Mouse (Mus musculus): Measurements from ENCODE around the gene Msl1. TPM values are rescaled to one million over a fixed set of nuclear protein-coding genes. Genes with fewer than 3 reads are reported as not detected.
A peak's percentile ranks its signal among the peaks of the same experiment; 100 is the strongest.

The Msl1 gene
- total and polyA plus RNA-seq, 2 experiments from 2014 or later = 25.8 to 88.3 TPM

GRCm38 (mm10) chr11:98846016-98846415, 50.7 kb downstream of the Msl1 start:
- DNase-seq (ENCODE audit: low spot score) = no peak
- no peak overlapping the region for H3K4me2 ChIP-seq (ENCODE audit: low read depth, low read length, poor library complexity, severe bottlenecking)
- H3K9ac ChIP-seq (replicated peaks; ENCODE audit: low read length, poor library complexity, severe bottlenecking) = no peak overlapping the region
- H3K4me3 ChIP-seq (ENCODE audit: low read depth, low read length) = no peak overlapping the region
- TF ChIP-seq CTCF (IDR thresholded peaks at IDR 0.05) = peak; percentile 35
- peaks cover 7% of the 10 kb centered on the region; the same call in 1 of the 2 replicates for H3K4me1 ChIP-seq (ENCODE audit: insufficient read depth, low read length)
- peaks cover 23% of the 10 kb centered on the region for H3K36me3 ChIP-seq (ENCODE audit: insufficient read depth, low read length)
- no peaks in the 10 kb centered on the region for H3K9me3 ChIP-seq (ENCODE audit: low read length)
- H3K27me3 ChIP-seq (ENCODE audit: insufficient read depth, low read length) = no peaks in the 10 kb centered on the region
- 50% methylated on average over 13 of the region's 13 CpGs for WGBS
- ATAC-seq (ENCODE audit: low FRiP score) = peak; percentile 55
- H3K27ac ChIP-seq (ENCODE audit: low read depth, low read length) = no peak overlapping the region

- Histone ChIP-seq H3K9me3 (ENCODE audit: low read length) (no peaks in the 10 kb centered on the region), H3K4me1 (ENCODE audit: insufficient read depth, low read length) (peaks cover 7% of the 10 kb centered on the region; the same call in 1 of the 2 replicates), H3K36me3 (ENCODE audit: insufficient read depth, low read length) (peaks cover 26% of the 10 kb centered on the region), H3K4me3 (ENCODE audit: low read depth, low read length) (no peak overlapping the region), H3K9ac (replicated peaks; ENCODE audit: low read length, poor library complexity, severe bottlenecking) (no peak overlapping the region), H3K27me3 (ENCODE audit: insufficient read depth, low read length) (no peaks in the 10 kb centered on the region), H3K4me2 (ENCODE audit: low read depth, low read length, poor library complexity, severe bottlenecking) (no peak overlapping the region), H3K27ac (ENCODE audit: low read depth, low read length) (no peak overlapping the region)
- TF ChIP-seq CTCF (IDR thresholded peaks at IDR 0.05) = no peak
- WGBS = 76% methylated on average over 19 of the region's 19 CpGs
- ATAC-seq (ENCODE audit: low FRiP score) (no peak), DNase-seq (ENCODE audit: low spot score) (no peak)
Observed at GRCm38 (mm10) chr11:98846865-98847604, 51.7 kb downstream of the Msl1 start.

GRCm38 (mm10) chr11:98849196-98849894, 54.0 kb downstream of the Msl1 start:
- Histone ChIP-seq H3K4me3 (ENCODE audit: low read depth, low read length) (no peak overlapping the region), H3K4me1 (ENCODE audit: insufficient read depth, low read length) (peaks cover 7% of the 10 kb centered on the region; the same call in 1 of the 2 replicates), H3K9ac (replicated peaks; ENCODE audit: low read length, poor library complexity, severe bottlenecking) (no peak overlapping the region), H3K27me3 (ENCODE audit: insufficient read depth, low read length) (no peaks in the 10 kb centered on the region), H3K4me2 (ENCODE audit: low read depth, low read length, poor library complexity, severe bottlenecking) (no peak overlapping the region), H3K27ac (ENCODE audit: low read depth, low read length) (no peak overlapping the region), H3K9me3 (ENCODE audit: low read length) (no peaks in the 10 kb centered on the region), H3K36me3 (ENCODE audit: insufficient read depth, low read length) (peaks cover 26% of the 10 kb centered on the region)
- no peak for TF ChIP-seq CTCF (IDR thresholded peaks at IDR 0.05)
- ATAC-seq (ENCODE audit: low FRiP score) (no peak), DNase-seq (ENCODE audit: low spot score) (peak; percentile 48)
- 10% methylated on average over 18 of the region's 19 CpGs for WGBS

- H3K27me3 ChIP-seq (ENCODE audit: insufficient read depth, low read length) = no peaks in the 10 kb centered on the region
- H3K4me3 ChIP-seq (ENCODE audit: low read depth, low read length) = 0 out of 2 replicates have a peak overlapping the region, but pooled peaks have one; percentile 3
- peaks cover 26% of the 10 kb centered on the region for H3K36me3 ChIP-seq (ENCODE audit: insufficient read depth, low read length)
- H3K27ac ChIP-seq (ENCODE audit: low read depth, low read length) = no peak overlapping the region
- WGBS = 57% methylated on average over 26 of the region's 26 CpGs
- H3K9ac ChIP-seq (replicated peaks; ENCODE audit: low read length, poor library complexity, severe bottlenecking) = 0 out of 2 replicates have a peak overlapping the region, but pooled peaks have one; percentile 13
- no peaks in the 10 kb centered on the region for H3K9me3 ChIP-seq (ENCODE audit: low read length)
- ATAC-seq (ENCODE audit: low FRiP score) (0 out of 2 replicates have a peak, but pooled peaks have one; percentile 29), DNase-seq (ENCODE audit: low spot score) (peak; percentile 80)
- peaks cover 7% of the 10 kb centered on the region; the same call in 1 of the 2 replicates for H3K4me1 ChIP-seq (ENCODE audit: insufficient read depth, low read length)
- peak overlapping the region; percentile 22 for H3K4me2 ChIP-seq (ENCODE audit: low read depth, low read length, poor library complexity, severe bottlenecking)
- no peak for TF ChIP-seq CTCF (IDR thresholded peaks at IDR 0.05)
Observed at GRCm38 (mm10) chr11:98850100-98851093, 55.1 kb downstream of the Msl1 start.

GRCm38 (mm10) chr11:98854116-98854515, 58.8 kb downstream of the Msl1 start:
- no peaks in the 10 kb centered on the region for H3K9me3 ChIP-seq (ENCODE audit: low read length)
- 87% methylated on average over 8 of the region's 8 CpGs for WGBS

More at GRCm38 (mm10) chr11:98854116-98854515, 58.8 kb downstream of the Msl1 start:
- Histone ChIP-seq H3K36me3 (ENCODE audit: insufficient read depth, low read length) (peaks cover 16% of the 10 kb centered on the region), H3K4me3 (ENCODE audit: low read depth, low read length) (no peak overlapping the region), H3K4me2 (ENCODE audit: low read depth, low read length, poor library complexity, severe bottlenecking) (no peak overlapping the region), H3K27me3 (ENCODE audit: insufficient read depth, low read length) (no peaks in the 10 kb centered on the region), H3K27ac (ENCODE audit: low read depth, low read length) (no peak overlapping the region), H3K9ac (replicated peaks; ENCODE audit: low read length, poor library complexity, severe bottlenecking) (no peak overlapping the region), H3K4me1 (ENCODE audit: insufficient read depth, low read length) (peaks cover 7% of the 10 kb centered on the region; the same call in 1 of the 2 replicates)
- TF ChIP-seq CTCF (IDR thresholded peaks at IDR 0.05) = no peak
- DNase-seq (ENCODE audit: low spot score) = no peak
- no peak for ATAC-seq (ENCODE audit: low FRiP score)
